Mouse (Mus musculus) neural tube, embryonic 15.5 days (tissue): Measurements from ENCODE around the gene Apom. TPM values are rescaled to one million over a fixed set of nuclear protein-coding genes. Genes with fewer than 3 reads are reported as not detected.

Experiments used
- polyA plus RNA-seq: library from polyadenylated mRNA; unstranded; fragments of >200 nt; fragmentation: Nextera tagmentation; extraction: Ambion mirVana; gene quantifications from 2 replicates; pipeline ENCODE4 v1.2.1, GENCODE M21; 2015

Gene Apom
- polyA plus RNA-seq, 1 experiment from 2014 or later = 0.20 TPM

Other genes starting within 250 kb of the Apom start
- 1.7 and 4.0 TPM in 2 replicates for gene C2, start 233.8 kb downstream of the Apom start, polyA plus RNA-seq
- 80.4 and 81.2 TPM in 2 replicates for gene Ehmt2, start 233.6 kb downstream of the Apom start, polyA plus RNA-seq
- 4.1 TPM in 1 of 2 replicates, not detected in the other for gene Slc44a4, start 217.6 kb downstream of the Apom start, polyA plus RNA-seq
- gene Neu1, start 200.8 kb downstream of the Apom start, polyA plus RNA-seq = 39.1 and 43.5 TPM in 2 replicates
- gene Hspa1b, start 172.8 kb downstream of the Apom start, polyA plus RNA-seq = 0.54 and 0.84 TPM in 2 replicates
- gene Gm20481, start 162.1 kb downstream of the Apom start, polyA plus RNA-seq = not detected in 2 replicates
- gene Hspa1a, start 159.9 kb downstream of the Apom start, polyA plus RNA-seq = 12.8 and 13.2 TPM in 2 replicates
- gene Hspa1l, start 159.3 kb downstream of the Apom start, polyA plus RNA-seq = 1.4 and 1.5 TPM in 2 replicates
- gene Lsm2, start 150.2 kb downstream of the Apom start, polyA plus RNA-seq = 97.9 and 120 TPM in 2 replicates
- gene Vars, start 131.1 kb downstream of the Apom start, polyA plus RNA-seq = 57.8 and 83.6 TPM in 2 replicates
- 0.19 and 0.34 TPM in 2 replicates for gene Vwa7, start 115.5 kb downstream of the Apom start, polyA plus RNA-seq
- gene Sapcd1, start 104.0 kb downstream of the Apom start, polyA plus RNA-seq = 1.8 and 6.2 TPM in 2 replicates
- gene Msh5, start 85.3 kb downstream of the Apom start, polyA plus RNA-seq = 2.0 and 3.3 TPM in 2 replicates
- gene Clic1, start 82.1 kb downstream of the Apom start, polyA plus RNA-seq = 76.6 and 156 TPM in 2 replicates
- 244 and 261 TPM in 2 replicates for gene Ddah2, start 73.0 kb downstream of the Apom start, polyA plus RNA-seq
- 0.19 TPM in 1 of 2 replicates, not detected in the other for gene Ly6g6c, start 66.7 kb downstream of the Apom start, polyA plus RNA-seq
- gene Mpig6b, start 65.9 kb downstream of the Apom start, polyA plus RNA-seq = 0.17 and 0.24 TPM in 2 replicates
- gene Ly6g6e, start 55.1 kb downstream of the Apom start, polyA plus RNA-seq = 0.65 and 1.3 TPM in 2 replicates
- gene Ly6g6d, start 54.0 kb downstream of the Apom start, polyA plus RNA-seq = 0.74 and 2.8 TPM in 2 replicates
- gene Ly6g6f, start 46.4 kb downstream of the Apom start, polyA plus RNA-seq = 0.32 TPM in 1 of 2 replicates, not detected in the other
- 110 TPM in 2 replicates for gene Abhd16a, start 42.8 kb downstream of the Apom start, polyA plus RNA-seq
- not detected in 2 replicates for gene Ly6g5c, start 23.8 kb downstream of the Apom start, polyA plus RNA-seq
- gene Ly6g5b, start 16.6 kb downstream of the Apom start, polyA plus RNA-seq = 1.0 and 1.5 TPM in 2 replicates
- 22.4 and 22.8 TPM in 2 replicates for gene Gpank1, start 10.6 kb downstream of the Apom start, polyA plus RNA-seq
- gene Csnk2b, start 10.0 kb downstream of the Apom start, polyA plus RNA-seq = 312 and 350 TPM in 2 replicates
- 9.5 and 10.6 TPM in 2 replicates for gene D17H6S53E, start 5.7 kb downstream of the Apom start, polyA plus RNA-seq
- 54.7 and 62.7 TPM in 2 replicates for gene Bag6, start 3.1 kb upstream of the Apom start, polyA plus RNA-seq
- 155 TPM in 2 replicates for gene Prrc2a, start 32.8 kb upstream of the Apom start, polyA plus RNA-seq
- gene Aif1, start 44.0 kb upstream of the Apom start, polyA plus RNA-seq = 12.1 and 12.3 TPM in 2 replicates
- gene Lst1, start 56.4 kb upstream of the Apom start, polyA plus RNA-seq = 8.3 and 12.1 TPM in 2 replicates
- gene Ltb, start 62.4 kb upstream of the Apom start, polyA plus RNA-seq = 0.63 and 7.3 TPM in 2 replicates
- gene Tnf, start 70.0 kb upstream of the Apom start, polyA plus RNA-seq = 0.09 and 0.28 TPM in 2 replicates
- 0.75 and 0.77 TPM in 2 replicates for gene Lta, start 73.3 kb upstream of the Apom start, polyA plus RNA-seq
- 0.40 TPM in 1 of 2 replicates, not detected in the other for gene Gm16181, start 88.8 kb upstream of the Apom start, polyA plus RNA-seq
- 116 and 126 TPM in 2 replicates for gene Atp6v1g2, start 101.6 kb upstream of the Apom start, polyA plus RNA-seq
- 11.2 and 12.1 TPM in 2 replicates for gene Nfkbil1, start 103.7 kb upstream of the Apom start, polyA plus RNA-seq
- gene Ddx39b, start 109.7 kb upstream of the Apom start, polyA plus RNA-seq = 334 and 376 TPM in 2 replicates
- 143 and 196 TPM in 2 replicates for gene H2-D1, start 130.7 kb upstream of the Apom start, polyA plus RNA-seq
- gene H2-Q1, start 188.4 kb upstream of the Apom start, polyA plus RNA-seq = 0.09 and 0.14 TPM in 2 replicates
- 3.1 and 3.9 TPM in 2 replicates for gene H2-Q2, start 210.2 kb upstream of the Apom start, polyA plus RNA-seq
- 1.7 and 3.7 TPM in 2 replicates for gene H2-Q4, start 247.6 kb upstream of the Apom start, polyA plus RNA-seq